ENCODE assay signal across 7 mouse cellular contexts in genomic region chr10:57000892-57001722, GRCm38 (mm10).
A peak's percentile ranks its signal among the peaks of the same experiment; 100 is the strongest.
DNase-seq lines count a peak whose midpoint lies in the region; ATAC-seq lines count a peak whose summit lies in the region.

No protein-coding gene starts in this region.

- 20% methylated on average over 16 of the region's 16 CpGs for WGBS in hindbrain, embryonic 16.5 days

- H3K4me1 ChIP-seq in hindbrain, embryonic 16.5 days (ENCODE audit: control insufficient read depth, insufficient read depth, low read depth, low read length) = no peaks in the 10 kb centered on the region
- H3K4me1 ChIP-seq in megakaryocyte, embryonic 14.5 days = peaks cover 6% of the 10 kb centered on the region

- H3K9me3 ChIP-seq in hindbrain, embryonic 16.5 days (ENCODE audit: control insufficient read depth, low read length) = no peaks in the 10 kb centered on the region
- H3K9me3 ChIP-seq in megakaryocyte, embryonic 14.5 days = no peaks in the 10 kb centered on the region

- peak; percentile 94 for ATAC-seq in hindbrain, embryonic 16.5 days

- H3K27ac ChIP-seq in hindbrain, embryonic 16.5 days (ENCODE audit: low read depth, low read length) = no peak overlapping the region

- peak overlapping the region; percentile 49 for H3K4me2 ChIP-seq in hindbrain, embryonic 16.5 days (ENCODE audit: low read length)

- DNase-seq in adrenal gland, adult (ENCODE audit: inconsistent age in 2 of 2, low spot score in 1 of 2) = peak; percentile 19 to 86
- peak; percentile 63 for DNase-seq in cerebellum, adult 9-10 months
- DNase-seq in frontal cortex, postnatal 25 days (ENCODE audit: low spot score in 2 of 2) = peak; percentile 12 to 54
- DNase-seq in layer of hippocampus, postnatal 25 days (ENCODE audit: extremely low spot score in 1 of 2, low spot score in 1 of 2) = peak; percentile 17 to 32
- DNase-seq in right cerebral cortex, adult 18-20 months = peak; percentile 45

- no peaks in the 10 kb centered on the region for H3K36me3 ChIP-seq in hindbrain, embryonic 16.5 days (ENCODE audit: control insufficient read depth, insufficient read depth, low read length)
- no peaks in the 10 kb centered on the region for H3K36me3 ChIP-seq in megakaryocyte, embryonic 14.5 days (replicated peaks; ENCODE audit: low read length)

- peak overlapping the region; percentile 15; the same call in 1 of the 2 replicates for H3K4me3 ChIP-seq in hindbrain, embryonic 16.5 days (ENCODE audit: low read length)
- peak overlapping the region; percentile 82 for H3K4me3 ChIP-seq in megakaryocyte, embryonic 14.5 days (replicated peaks)

- no peaks in the 10 kb centered on the region for H3K27me3 ChIP-seq in hindbrain, embryonic 16.5 days (replicated peaks; ENCODE audit: control insufficient read depth, insufficient read depth, low read length)
- H3K27me3 ChIP-seq in megakaryocyte, embryonic 14.5 days (replicated peaks) = no peaks in the 10 kb centered on the region

- H3K9ac ChIP-seq in hindbrain, embryonic 16.5 days (ENCODE audit: low read depth, low read length) = no peak overlapping the region
